Mouse (Mus musculus): ENCODE results near the gene Bri3bp.

- TF ChIP-seq CTCF (conservative IDR thresholded peaks at IDR 0.05; ENCODE audit: low read length) (no peak), NANOG (IDR thresholded peaks at IDR 0.05; ENCODE audit: borderline replicate concordance, low read length) (no peak), POU5F1 (IDR thresholded peaks at IDR 0.05; ENCODE audit: borderline replicate concordance, low read length) (no peak)
These were observed 7.5 kb upstream of the Bri3bp start, which contains the start of gene Dhx37 for GRCm38 (mm10) chr5:125433793-125434337.
